Mouse (Mus musculus): Measurements from ENCODE around the gene Lamtor1. TPM values are rescaled to one million over a fixed set of nuclear protein-coding genes. Genes with fewer than 3 reads are reported as not detected.

The Lamtor1 gene
- polyA plus RNA-seq, 2 experiments, result 154 to 176 TPM

- DNase-seq (ENCODE audit: low spot score) (no peak), ATAC-seq (ENCODE audit: low FRiP score, low read depth) (no peak)
- Histone ChIP-seq H3K4me1 (ENCODE audit: control insufficient read depth, insufficient read depth, low read length) (no peaks in the 10 kb centered on the region), H3K27ac (replicated peaks; ENCODE audit: low read depth, low read length) (no peak overlapping the region), H3K9ac (ENCODE audit: low read depth, low read length, severe bottlenecking) (no peak overlapping the region), H3K4me3 (replicated peaks; ENCODE audit: low read length) (no peak overlapping the region), H3K4me2 (replicated peaks; ENCODE audit: low read depth, low read length, severe bottlenecking) (no peak overlapping the region), H3K36me3 (ENCODE audit: control insufficient read depth, insufficient read depth, low read length) (no peaks in the 10 kb centered on the region), H3K27me3 (ENCODE audit: control insufficient read depth, insufficient read depth, low read length) (no peaks in the 10 kb centered on the region), H3K9me3 (ENCODE audit: control insufficient read depth, low read length) (no peaks in the 10 kb centered on the region)
- 94% methylated on average over 2 of the region's 2 CpGs for WGBS
- no peak for TF ChIP-seq POLR2A (IDR thresholded peaks at IDR 0.05; ENCODE audit: borderline replicate concordance, extremely low read depth, insufficient read depth, insufficient read length)
These were observed 48.5 kb downstream of the Lamtor1 start for GRCm38 (mm10) chr7:101954163-101954562.

GRCm38 (mm10) chr7:101955276-101955675 is 49.6 kb downstream of the Lamtor1 start:
- H3K4me2 ChIP-seq (replicated peaks; ENCODE audit: low read depth, low read length, severe bottlenecking), result no peak overlapping the region
- WGBS, result 91% methylated on average over 2 of the region's 2 CpGs
- H3K27me3 ChIP-seq (ENCODE audit: control insufficient read depth, insufficient read depth, low read length), result no peaks in the 10 kb centered on the region
- H3K4me3 ChIP-seq (replicated peaks; ENCODE audit: low read length), result no peak overlapping the region
- no peak for TF ChIP-seq POLR2A (IDR thresholded peaks at IDR 0.05; ENCODE audit: borderline replicate concordance, extremely low read depth, insufficient read depth, insufficient read length)
- H3K27ac ChIP-seq (replicated peaks; ENCODE audit: low read depth, low read length), result no peak overlapping the region
- no peaks in the 10 kb centered on the region for H3K36me3 ChIP-seq (ENCODE audit: control insufficient read depth, insufficient read depth, low read length)
- H3K9ac ChIP-seq (ENCODE audit: low read depth, low read length, severe bottlenecking), result no peak overlapping the region
- H3K4me1 ChIP-seq (ENCODE audit: control insufficient read depth, insufficient read depth, low read length), result no peaks in the 10 kb centered on the region
- no peak for DNase-seq (ENCODE audit: low spot score)
- no peak for ATAC-seq (ENCODE audit: low FRiP score, low read depth)
- H3K9me3 ChIP-seq (ENCODE audit: control insufficient read depth, low read length), result no peaks in the 10 kb centered on the region

- H3K4me3 ChIP-seq (replicated peaks; ENCODE audit: low read length), result no peak overlapping the region
- H3K27me3 ChIP-seq (ENCODE audit: control insufficient read depth, insufficient read depth, low read length), result no peaks in the 10 kb centered on the region
- H3K4me2 ChIP-seq (replicated peaks; ENCODE audit: low read depth, low read length, severe bottlenecking), result no peak overlapping the region
- no peak overlapping the region for H3K27ac ChIP-seq (replicated peaks; ENCODE audit: low read depth, low read length)
- no peak for ATAC-seq (ENCODE audit: low FRiP score, low read depth)
- H3K9ac ChIP-seq (ENCODE audit: low read depth, low read length, severe bottlenecking), result no peak overlapping the region
- TF ChIP-seq POLR2A (IDR thresholded peaks at IDR 0.05; ENCODE audit: borderline replicate concordance, extremely low read depth, insufficient read depth, insufficient read length), result no peak
- no peaks in the 10 kb centered on the region for H3K4me1 ChIP-seq (ENCODE audit: control insufficient read depth, insufficient read depth, low read length)
- WGBS, result 80% methylated on average over 4 of the region's 4 CpGs
- H3K9me3 ChIP-seq (ENCODE audit: control insufficient read depth, low read length), result no peaks in the 10 kb centered on the region
- H3K36me3 ChIP-seq (ENCODE audit: control insufficient read depth, insufficient read depth, low read length), result no peaks in the 10 kb centered on the region
- DNase-seq (ENCODE audit: low spot score), result no peak
These were observed 50.2 kb downstream of the Lamtor1 start for GRCm38 (mm10) chr7:101955862-101956261.

- Histone ChIP-seq H3K27me3 (ENCODE audit: control insufficient read depth, insufficient read depth, low read length) (no peaks in the 10 kb centered on the region), H3K36me3 (ENCODE audit: control insufficient read depth, insufficient read depth, low read length) (no peaks in the 10 kb centered on the region), H3K9ac (ENCODE audit: low read depth, low read length, severe bottlenecking) (no peak overlapping the region), H3K27ac (replicated peaks; ENCODE audit: low read depth, low read length) (no peak overlapping the region), H3K4me1 (ENCODE audit: control insufficient read depth, insufficient read depth, low read length) (no peaks in the 10 kb centered on the region), H3K9me3 (ENCODE audit: control insufficient read depth, low read length) (no peaks in the 10 kb centered on the region), H3K4me3 (replicated peaks; ENCODE audit: low read length) (no peak overlapping the region), H3K4me2 (replicated peaks; ENCODE audit: low read depth, low read length, severe bottlenecking) (no peak overlapping the region)
- DNase-seq (ENCODE audit: low spot score) (no peak), ATAC-seq (ENCODE audit: low FRiP score, low read depth) (no peak)
- 79% methylated on average over 1 of the region's 1 CpGs for WGBS
- no peak for TF ChIP-seq POLR2A (IDR thresholded peaks at IDR 0.05; ENCODE audit: borderline replicate concordance, extremely low read depth, insufficient read depth, insufficient read length)
These were observed 50.8 kb downstream of the Lamtor1 start for GRCm38 (mm10) chr7:101956481-101956880.

GRCm38 (mm10) chr7:101956911-101957310 is 51.2 kb downstream of the Lamtor1 start:
- H3K36me3 ChIP-seq (ENCODE audit: control insufficient read depth, insufficient read depth, low read length), result no peaks in the 10 kb centered on the region
- no peak overlapping the region for H3K4me2 ChIP-seq (replicated peaks; ENCODE audit: low read depth, low read length, severe bottlenecking)
- no peak overlapping the region for H3K27ac ChIP-seq (replicated peaks; ENCODE audit: low read depth, low read length)
- ATAC-seq (ENCODE audit: low FRiP score, low read depth), result no peak
- no peaks in the 10 kb centered on the region for H3K9me3 ChIP-seq (ENCODE audit: control insufficient read depth, low read length)
- TF ChIP-seq POLR2A (IDR thresholded peaks at IDR 0.05; ENCODE audit: borderline replicate concordance, extremely low read depth, insufficient read depth, insufficient read length), result no peak
- no peaks in the 10 kb centered on the region for H3K4me1 ChIP-seq (ENCODE audit: control insufficient read depth, insufficient read depth, low read length)
- no peak overlapping the region for H3K4me3 ChIP-seq (replicated peaks; ENCODE audit: low read length)
- H3K27me3 ChIP-seq (ENCODE audit: control insufficient read depth, insufficient read depth, low read length), result no peaks in the 10 kb centered on the region
- DNase-seq (ENCODE audit: low spot score), result no peak
- WGBS, result 91% methylated on average over 5 of the region's 5 CpGs
- H3K9ac ChIP-seq (ENCODE audit: low read depth, low read length, severe bottlenecking), result no peak overlapping the region

GRCm38 (mm10) chr7:101962829-101963228 is 57.1 kb downstream of the Lamtor1 start:
- H3K9ac ChIP-seq (ENCODE audit: low read depth, low read length, severe bottlenecking), result no peak overlapping the region
- WGBS, result 90% methylated on average over 2 of the region's 2 CpGs
- no peak overlapping the region for H3K4me3 ChIP-seq (replicated peaks; ENCODE audit: low read length)
- no peaks in the 10 kb centered on the region for H3K36me3 ChIP-seq (ENCODE audit: control insufficient read depth, insufficient read depth, low read length)
- TF ChIP-seq POLR2A (IDR thresholded peaks at IDR 0.05; ENCODE audit: borderline replicate concordance, extremely low read depth, insufficient read depth, insufficient read length), result no peak
- no peaks in the 10 kb centered on the region for H3K9me3 ChIP-seq (ENCODE audit: control insufficient read depth, low read length)
- no peaks in the 10 kb centered on the region for H3K27me3 ChIP-seq (ENCODE audit: control insufficient read depth, insufficient read depth, low read length)
- H3K27ac ChIP-seq (replicated peaks; ENCODE audit: low read depth, low read length), result no peak overlapping the region
- no peak for ATAC-seq (ENCODE audit: low FRiP score, low read depth)
- H3K4me2 ChIP-seq (replicated peaks; ENCODE audit: low read depth, low read length, severe bottlenecking), result no peak overlapping the region
- no peak for DNase-seq (ENCODE audit: low spot score)
- H3K4me1 ChIP-seq (ENCODE audit: control insufficient read depth, insufficient read depth, low read length), result peaks cover 8% of the 10 kb centered on the region

Measured in limb, embryonic 14.5 days (tissue).